Mouse (Mus musculus): ENCODE measurements at regions not wholly inside any gene's neighbourhood (a gene's known extent, or its start where the extent isn't known, plus 50 kb on each side); places are given as distances from the start of the nearest gene placed in this dataset.

DNA sequence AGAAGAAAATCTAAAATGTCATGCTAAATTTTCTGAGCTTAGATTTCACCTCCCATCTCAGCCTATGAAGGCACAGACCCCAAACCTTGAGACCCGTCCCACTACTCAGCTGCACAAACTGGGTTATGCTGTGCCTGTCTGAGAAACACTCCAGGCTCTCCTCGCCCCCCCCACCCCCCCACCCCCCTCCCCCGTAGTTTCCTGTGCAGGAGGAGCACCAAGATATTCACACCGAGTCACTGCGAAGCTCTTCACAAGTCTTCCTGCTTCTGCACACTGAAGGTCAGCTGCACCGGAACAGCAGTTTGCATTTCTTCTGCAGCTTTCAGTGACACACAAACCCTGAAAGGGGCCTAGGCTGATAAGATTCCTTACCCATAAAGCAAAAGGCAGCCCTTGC lies 163.9 kb upstream of the Tll1 start:
- TF ChIP-seq POLR2A (IDR thresholded peaks at IDR 0.05; ENCODE audit: low read depth, low read length), result no peak
- no peak for TF ChIP-seq CTCF (conservative IDR thresholded peaks at IDR 0.05; ENCODE audit: insufficient read depth, insufficient read length, low read depth, low read length)
